Mouse (Mus musculus) neutrophil, adult 5-6 weeks (primary cell): ENCODE measurements around the gene Mfsd2b. TPM values are rescaled to one million over a fixed set of nuclear protein-coding genes. Genes with fewer than 3 reads are reported as not detected.
A peak's percentile ranks its signal among the peaks of the same experiment; 100 is the strongest.
"Not testable (repeated sequence)": the region's sequence is repeated elsewhere in the genome, so short reads cannot be mapped to it uniquely, and the experiment has no call there.

Experiments used
- ATAC-seq: fragments of 151-379, 151-347 bp; 2 replicates; pipeline ENCODE4 v1.8.0; 2017; ENCODE audit warnings: mild to moderate bottlenecking, moderate TSS enrichment; ENCODE audit not compliant: insufficient number of reproducible peaks, poor library complexity, low FRiP score, severe bottlenecking; ENCODE audit errors: extremely low read depth
- total RNA-seq: library from RNA; stranded (forward); fragments of 200-1000 nt; gene quantifications from 2 replicates; pipeline ENCODE4 v1.2.3, GENCODE M21; 2017

The Mfsd2b gene
- total RNA-seq, result 4.9 and 5.0 TPM in 2 replicates

- peak; percentile 34; the same call in 1 of the 2 replicates for ATAC-seq
Measured at GRCm38 (mm10) chr12:4874161-4874927, at the start of gene Mfsd2b. Gene Mfsd2b, minus strand, starts transcription at chr12:4874359.

GRCm38 (mm10) chr12:4917805-4918591, 43.8 kb upstream of the Mfsd2b start:
- peak; percentile 60 for ATAC-seq

DNA sequence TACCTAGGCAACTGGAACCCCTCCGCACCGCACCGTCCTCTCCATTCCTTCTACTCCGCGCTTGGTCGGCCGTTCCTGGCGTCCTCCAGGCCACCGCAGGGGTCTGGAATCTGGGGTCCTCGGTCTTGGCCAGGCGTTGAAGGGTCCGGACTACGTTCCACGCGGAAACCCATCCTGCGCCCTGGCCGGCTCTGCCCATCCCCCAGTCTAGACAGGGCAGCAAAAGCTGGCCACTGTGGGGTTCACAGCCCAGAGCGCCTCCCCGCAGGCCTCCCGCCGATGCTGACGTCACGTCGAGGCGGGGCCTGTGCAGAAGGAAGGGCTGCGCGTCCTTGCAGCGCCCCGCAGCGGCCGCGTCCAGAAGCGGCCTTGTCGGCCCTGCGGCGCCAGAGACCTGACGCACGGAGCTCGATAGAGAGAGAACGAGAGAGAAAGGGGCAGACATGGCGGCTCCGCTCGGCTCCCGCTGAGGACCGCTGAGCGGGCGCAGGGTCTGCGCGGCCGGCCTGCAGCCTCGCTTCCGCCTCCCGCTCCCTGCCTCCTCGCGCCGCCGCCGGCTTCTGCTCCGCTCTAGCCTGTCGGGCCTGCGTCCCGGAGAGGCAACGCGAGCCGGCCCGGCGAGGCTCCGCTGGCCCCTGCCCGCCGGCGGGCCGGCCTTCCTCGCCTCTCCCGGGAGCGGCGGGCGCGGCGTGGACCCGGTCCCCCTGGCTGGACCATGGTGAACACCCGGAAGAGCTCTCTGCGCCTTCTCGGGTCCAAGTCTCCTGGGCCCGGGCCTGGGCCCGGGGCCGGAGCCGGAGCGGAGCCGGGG, 43.0 kb upstream of the Mfsd2b start, which contains the start of gene Atad2b:
Gene Atad2b, plus strand, starts transcription at position 360 of the 811 bp plus-strand sequence.
- peak; percentile 88 for ATAC-seq

GRCm38 (mm10) chr12:4914944-4915343, 40.8 kb upstream of the Mfsd2b start:
- no peak for ATAC-seq

DNA sequence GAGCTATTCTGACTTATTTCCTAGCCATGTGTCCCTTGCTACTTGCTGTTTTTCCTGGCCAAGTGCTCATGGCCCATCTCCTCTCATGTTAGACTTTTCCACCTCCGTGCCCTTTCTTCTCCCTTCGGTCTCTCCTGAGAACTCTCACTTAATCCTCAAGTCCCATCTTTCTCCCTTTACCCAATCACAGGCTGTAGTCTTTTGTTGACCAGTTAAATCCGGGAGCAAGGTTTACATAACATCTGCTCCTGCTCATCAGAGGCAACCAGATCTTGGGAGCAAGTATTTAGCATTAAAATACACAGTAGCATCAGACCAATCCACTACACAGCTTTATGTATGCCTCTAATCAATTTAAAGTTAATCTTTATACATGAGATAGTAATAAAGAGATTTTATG, 40.3 kb upstream of the Mfsd2b start:
- ATAC-seq, result no peak

DNA sequence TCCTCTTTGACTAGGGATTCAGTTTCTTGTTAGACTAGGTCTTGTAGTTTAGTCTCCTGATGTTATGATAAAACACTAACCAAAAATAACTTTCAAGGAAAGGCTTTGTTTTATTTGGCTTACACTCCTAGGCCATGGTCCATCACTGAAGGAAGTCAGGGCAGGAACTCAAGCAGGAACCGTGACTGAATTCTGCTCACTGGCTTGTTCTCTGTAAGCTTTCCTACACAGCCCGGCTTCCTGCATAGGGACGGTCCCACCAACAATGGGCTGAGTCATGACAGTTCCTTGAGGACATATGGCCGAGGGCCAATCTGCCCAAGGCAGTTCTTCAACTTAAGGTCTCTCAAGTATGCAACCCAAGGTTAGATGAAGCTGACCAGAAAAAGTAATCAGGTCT, 37.6 kb upstream of the Mfsd2b start:
- no peak for ATAC-seq

GRCm38 (mm10) chr12:4910496-4910895, 36.3 kb upstream of the Mfsd2b start:
- ATAC-seq, result not testable (repeated sequence)

- no peak for ATAC-seq
Measured at GRCm38 (mm10) chr12:4908391-4908790, 34.2 kb upstream of the Mfsd2b start.

- ATAC-seq, result peak; percentile 77
Measured at GRCm38 (mm10) chr12:4906951-4907906, 33.1 kb upstream of the Mfsd2b start, which contains the start of gene Ubxn2a. Gene Ubxn2a, minus strand, starts transcription at chr12:4907705.

DNA sequence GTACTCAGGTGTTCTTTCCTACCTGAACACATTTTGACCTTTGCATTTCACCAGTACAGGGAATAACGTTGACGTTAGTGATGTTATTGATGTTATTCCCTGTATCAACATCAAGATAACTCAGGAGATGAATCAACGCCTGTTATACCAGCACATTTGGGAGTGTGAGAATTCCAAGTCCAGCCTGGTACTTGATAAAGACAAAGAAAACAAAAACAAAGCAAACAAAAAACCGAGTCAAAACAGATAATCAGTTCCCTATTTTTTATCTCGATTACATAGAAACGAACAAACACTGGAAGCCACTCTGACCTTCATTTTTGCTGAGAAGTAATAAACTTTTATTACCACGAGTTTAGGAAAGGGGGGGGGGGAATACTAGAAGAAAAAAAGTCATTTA, 32.3 kb upstream of the Mfsd2b start:
- ATAC-seq, result no peak

DNA sequence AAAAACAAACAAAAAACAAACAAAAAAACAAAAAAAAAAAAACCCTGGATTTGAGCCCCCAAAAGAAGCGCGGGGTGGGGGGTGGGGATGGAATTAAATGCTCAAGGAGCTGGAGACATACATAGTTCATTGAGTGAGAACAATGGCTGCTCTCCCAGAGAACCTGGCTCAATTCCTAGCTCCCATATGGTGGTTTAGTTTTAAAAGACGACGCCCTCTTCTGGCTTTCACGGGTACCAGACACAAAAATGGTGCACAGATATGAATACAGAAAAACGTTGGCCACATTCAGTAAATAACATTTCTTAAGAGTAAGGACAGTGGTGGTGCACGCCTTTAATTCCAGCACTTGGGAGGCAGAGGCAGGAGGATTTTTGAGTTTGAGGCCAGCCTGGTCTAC, 31.8 kb upstream of the Mfsd2b start:
- no peak for ATAC-seq

DNA sequence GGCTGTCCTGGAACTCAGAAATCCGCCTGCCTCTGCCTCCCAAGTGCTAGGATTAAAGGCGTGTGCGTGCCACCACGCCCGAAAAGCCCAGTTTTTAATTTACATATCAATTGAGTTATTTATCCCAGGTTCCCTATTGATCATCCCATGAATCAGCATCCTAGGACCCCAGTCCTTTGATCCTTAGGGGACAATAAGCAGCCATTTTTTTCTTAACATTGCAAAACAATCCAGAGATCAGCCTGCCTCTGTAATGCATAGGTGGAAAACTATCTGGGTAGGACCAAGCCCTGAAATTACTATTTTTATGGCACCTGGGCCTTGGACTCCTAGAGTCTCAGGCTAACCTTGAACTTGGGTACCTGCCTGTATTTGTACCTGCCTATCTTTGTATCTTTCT, 23.9 kb upstream of the Mfsd2b start:
- no peak for ATAC-seq

DNA sequence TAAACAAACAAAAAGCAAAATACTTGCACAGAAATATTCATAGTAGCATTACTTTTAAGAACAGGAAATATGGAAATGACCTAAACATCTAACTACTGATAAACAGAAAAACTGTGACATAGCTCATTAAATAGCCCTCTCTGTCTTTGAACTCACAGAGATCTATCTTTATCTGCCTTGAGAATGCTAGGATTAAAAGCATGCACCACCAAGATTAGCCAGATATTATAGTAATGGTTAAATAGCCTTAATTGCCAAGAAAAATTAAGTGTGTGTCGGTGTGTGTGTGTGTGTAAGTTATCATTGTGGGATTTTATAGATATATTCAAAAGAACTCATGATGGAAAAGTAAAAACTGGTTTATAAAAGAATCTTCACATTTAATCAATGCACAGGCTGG, 15.7 kb upstream of the Mfsd2b start:
- no peak for ATAC-seq

GRCm38 (mm10) chr12:4889251-4889650, 15.1 kb upstream of the Mfsd2b start:
- ATAC-seq, result no peak

DNA sequence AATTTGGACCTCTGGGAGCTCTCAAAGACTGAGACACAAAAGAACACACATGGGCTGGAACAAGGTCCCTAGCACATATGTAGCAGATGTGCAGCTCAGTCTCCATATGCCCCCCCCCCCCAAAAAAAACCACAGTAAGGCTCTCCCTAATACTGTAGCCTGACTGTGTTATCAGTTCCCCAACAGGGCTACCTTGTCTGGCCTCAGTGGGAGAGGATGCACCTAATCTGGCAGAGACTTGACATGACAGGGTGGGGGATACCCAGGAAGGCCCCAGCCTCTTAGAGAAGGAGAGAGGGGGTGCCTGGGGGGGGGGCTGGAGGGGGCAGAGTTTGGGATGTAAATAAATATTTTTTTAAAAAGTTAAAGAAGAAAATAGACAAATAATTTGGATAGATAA, 14.6 kb upstream of the Mfsd2b start:
- no peak for ATAC-seq

DNA sequence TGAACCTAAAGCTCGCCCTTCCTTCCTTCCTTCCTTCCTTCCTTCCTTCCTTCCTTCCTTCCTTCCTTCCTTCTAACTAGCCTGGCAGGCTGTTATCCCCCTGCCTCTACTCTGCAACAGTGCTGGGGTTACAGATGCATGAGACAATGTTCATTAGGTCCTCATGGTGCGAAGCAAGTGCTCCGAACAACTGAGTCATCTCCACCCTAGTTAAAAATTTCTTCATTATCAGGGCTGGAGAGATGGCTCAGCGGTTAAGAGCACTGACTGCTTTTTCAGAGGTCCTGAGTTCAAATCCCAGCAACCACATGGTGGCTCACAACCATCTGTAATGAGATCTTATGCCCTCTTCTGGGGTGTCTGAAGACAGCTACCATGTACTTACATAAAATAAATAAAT, 12.4 kb upstream of the Mfsd2b start:
- ATAC-seq, result not testable (repeated sequence)

DNA sequence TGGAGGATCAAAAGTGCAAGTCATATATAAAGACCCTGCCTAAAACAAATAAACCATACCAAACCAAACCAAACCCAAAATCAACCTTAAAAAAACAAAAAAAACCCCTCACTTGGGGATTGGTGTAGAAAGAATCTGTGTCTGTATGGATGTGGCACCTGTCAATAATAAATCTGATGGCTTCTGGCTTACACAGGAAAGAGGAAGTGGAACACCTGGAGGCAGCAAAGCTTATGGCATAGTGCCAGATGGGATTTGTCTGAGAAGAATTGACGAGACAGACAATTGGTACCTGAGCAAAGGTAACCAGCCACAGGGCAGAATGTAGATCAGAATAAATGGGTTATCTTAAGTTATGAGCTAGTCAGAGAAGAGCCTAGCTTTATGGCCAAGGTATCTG, 10.9 kb upstream of the Mfsd2b start:
- no peak for ATAC-seq

GRCm38 (mm10) chr12:4882086-4882485, 7.9 kb upstream of the Mfsd2b start:
- ATAC-seq, result no peak
